Mouse (Mus musculus): ENCODE data around the gene Pik3r5.

DNA sequence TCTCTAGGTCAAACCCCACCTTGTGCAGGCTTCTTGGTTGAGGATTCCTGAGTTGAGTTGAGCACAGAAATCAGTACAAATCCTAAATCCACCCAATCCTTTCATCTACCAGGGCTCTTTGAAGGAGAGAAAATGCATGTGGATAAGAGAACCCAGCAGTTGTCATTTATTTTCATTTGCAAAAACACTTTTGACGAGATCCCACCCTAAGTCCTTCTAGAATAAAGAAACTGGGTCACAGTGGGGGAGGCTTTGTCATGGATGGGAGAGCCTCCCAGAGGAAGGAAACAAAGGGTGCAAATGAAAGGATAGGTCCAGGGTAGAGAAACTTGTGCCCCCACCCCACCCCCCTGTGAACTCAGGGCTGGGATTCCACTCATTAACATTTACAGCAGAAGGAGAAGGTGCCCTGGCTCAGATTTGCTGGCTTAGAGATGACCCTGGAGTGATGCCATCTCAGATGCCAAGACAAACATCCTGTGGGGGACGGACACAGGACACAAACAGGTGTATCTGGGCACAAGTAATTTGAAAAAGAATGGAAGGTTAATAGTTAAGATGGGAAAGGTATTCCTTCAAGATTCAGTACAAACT, 37.9 kb upstream of the Pik3r5 start:
- no peak for TF ChIP-seq FLI1 (IDR thresholded peaks at IDR 0.05; ENCODE audit: low read length)
- TF ChIP-seq GATA1 (IDR thresholded peaks at IDR 0.05; ENCODE audit: borderline replicate concordance, low read length) = no peak
